Mouse (Mus musculus) kidney, postnatal 36 days (tissue): ENCODE results near the gene Irf6.

Experiments
- DNase-seq, 2 experiments: peaks; one replicate each; pipeline ENCODE4 v3.0.0; 2021 to 2022; ENCODE audit warnings: mixed read lengths in 2 of 2

The Irf6 gene

DNA sequence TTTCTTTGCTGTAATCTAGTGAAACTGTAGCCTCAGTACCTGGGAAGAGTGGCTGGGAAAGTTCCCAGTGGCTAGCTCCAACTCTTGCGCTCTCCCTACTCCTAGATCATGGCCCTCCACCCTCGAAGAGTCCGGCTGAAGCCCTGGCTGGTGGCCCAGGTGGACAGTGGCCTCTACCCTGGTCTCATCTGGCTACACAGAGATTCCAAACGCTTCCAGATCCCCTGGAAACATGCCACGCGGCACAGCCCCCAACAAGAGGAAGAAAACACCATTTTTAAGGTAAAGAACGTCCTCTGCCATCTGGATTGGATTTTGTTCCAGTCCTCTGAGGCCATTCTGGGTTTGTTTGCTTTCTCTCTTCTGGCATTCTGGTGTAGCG is 4.2 kb downstream of the Irf6 start:
- DNase-seq: peak; percentile 26 to 75

DNA sequence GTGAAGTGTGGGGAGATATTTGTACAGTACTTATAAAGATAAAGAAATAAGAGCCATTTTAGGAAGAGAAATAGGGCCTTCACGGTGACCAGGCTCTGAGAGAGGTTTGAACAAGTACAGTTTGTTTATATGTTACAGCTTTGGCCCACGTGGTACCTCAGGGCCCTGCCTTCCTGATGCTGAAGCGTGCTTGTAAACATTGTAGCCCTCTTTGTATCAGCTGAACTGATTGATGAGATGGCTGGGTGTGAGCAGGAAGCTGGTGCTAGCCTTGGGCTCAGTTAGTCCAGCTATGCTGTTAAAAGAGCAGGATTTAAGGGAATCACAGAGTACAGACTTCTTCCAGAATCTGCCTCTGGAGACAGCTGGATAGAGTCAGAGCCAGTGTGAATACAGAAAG is 6.3 kb downstream of the Irf6 start:
- DNase-seq: no peak

DNA sequence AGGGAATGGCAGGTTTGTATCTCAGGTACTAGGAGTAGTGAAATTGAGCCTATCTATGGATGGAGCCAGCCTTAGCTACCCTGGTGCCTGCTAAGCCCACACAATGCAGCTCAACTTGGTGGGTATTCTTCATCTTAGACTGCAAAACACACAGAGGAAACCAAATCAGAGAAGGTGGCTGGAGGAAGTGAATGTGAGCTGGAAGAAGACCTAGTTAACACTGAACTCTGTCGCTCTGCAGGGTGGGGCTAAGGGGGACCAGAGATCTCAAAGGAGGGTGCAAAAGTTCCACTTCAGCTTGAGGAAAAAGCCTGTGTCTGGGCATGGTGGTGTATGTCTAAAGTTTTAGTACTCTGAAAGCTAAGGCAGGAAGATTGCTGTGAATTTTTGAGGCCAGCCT is 6.7 kb downstream of the Irf6 start:
- no peak for DNase-seq

DNA sequence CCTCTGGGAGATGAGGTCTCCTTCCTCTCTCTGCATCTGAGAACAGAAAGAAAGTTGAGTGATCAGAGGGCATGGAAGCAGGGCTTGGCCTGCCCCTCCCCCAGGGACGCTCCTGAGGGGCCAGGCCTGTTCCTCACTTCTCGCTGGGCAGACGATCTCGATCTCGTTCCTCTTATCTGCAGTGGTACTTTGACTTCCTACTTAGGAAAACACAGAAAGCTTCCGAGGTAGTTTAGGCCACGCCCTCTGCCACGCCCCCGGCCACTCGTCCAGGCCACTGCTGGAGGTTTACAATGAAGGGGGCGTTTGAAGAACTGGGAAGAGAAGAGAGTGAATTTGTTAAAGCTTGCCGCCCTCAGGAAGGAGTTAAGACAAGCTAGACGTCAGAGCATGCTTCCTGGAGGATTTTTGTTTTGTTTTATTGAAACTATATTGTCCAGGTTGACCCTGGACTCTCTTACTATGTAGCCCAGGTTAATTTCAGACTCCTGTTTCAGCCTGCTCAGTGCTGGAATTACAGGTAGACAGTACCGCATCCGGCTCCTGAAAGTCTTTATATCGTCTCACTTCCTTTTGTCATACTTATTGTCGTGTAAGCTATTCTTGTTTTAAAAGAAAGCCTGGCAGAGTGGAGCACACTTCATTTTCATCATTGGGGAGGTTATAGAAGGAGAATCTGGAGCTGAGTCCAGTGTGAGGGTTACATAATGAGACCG is 7.6 kb downstream of the Irf6 start:
- peak; percentile 30 to 81 for DNase-seq

DNA sequence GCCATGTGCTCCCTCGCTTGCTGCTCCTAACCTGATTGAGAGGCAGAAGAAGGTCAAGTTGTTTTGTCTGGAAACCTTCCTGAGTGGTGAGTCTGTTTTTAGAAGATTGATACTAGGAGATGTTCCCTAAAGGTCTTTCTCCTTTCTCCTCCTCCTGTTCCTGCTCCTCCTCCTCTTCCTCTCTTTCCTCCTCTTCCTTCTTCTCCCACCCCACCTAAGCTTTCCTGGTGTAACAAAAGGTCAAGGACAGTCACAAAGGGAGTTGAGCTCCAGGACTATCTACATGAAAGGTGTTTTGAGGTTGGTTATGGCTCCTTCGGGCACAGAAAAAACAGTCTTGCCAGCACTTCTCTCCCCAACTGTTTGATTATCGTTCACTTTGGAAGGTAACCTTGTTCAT is 14.8 kb downstream of the Irf6 start, which contains the start of gene A130010J15Rik:
Gene A130010J15Rik (plus strand): TSS at position 301 of the 400 bp plus-strand sequence.
- no peak for DNase-seq

DNA sequence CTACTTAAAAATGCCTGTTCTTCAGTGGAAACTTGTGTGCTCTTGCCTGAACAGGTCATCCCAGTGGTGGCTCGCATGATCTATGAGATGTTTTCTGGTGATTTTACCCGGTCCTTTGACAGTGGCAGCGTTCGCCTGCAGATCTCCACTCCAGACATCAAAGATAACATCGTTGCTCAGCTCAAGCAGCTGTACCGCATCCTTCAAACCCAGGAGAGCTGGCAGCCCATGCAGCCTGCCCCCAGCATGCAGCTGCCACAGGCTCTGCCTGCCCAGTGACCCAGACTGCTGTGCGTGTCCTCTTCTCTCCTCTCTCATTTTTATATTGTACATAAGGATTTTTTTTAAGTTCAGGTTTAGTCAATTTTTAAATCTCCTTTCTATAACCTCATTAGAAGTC is 16.3 kb downstream of the Irf6 start:
- DNase-seq: no peak

DNA sequence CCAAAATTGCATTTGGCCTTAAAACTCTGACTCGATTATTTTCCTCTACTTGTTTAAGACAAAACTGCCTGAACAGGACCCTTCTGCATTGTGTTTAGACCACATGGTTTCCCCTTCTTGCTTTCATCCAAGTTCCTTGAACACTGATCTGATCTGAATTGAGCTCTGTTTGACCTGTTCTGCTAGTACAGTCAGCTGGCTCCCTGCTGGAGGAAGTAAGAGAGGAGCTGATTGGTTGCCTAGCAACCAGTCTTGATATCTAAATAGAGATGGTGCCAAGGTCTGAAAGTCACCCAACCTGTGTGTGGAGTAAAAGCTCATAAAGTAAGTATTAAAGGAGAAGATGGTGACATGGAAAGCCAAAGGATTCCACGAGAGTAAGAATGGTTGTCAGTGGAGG is 16.9 kb downstream of the Irf6 start:
- DNase-seq: peak in 1 of 2 experiments; percentile 46

DNA sequence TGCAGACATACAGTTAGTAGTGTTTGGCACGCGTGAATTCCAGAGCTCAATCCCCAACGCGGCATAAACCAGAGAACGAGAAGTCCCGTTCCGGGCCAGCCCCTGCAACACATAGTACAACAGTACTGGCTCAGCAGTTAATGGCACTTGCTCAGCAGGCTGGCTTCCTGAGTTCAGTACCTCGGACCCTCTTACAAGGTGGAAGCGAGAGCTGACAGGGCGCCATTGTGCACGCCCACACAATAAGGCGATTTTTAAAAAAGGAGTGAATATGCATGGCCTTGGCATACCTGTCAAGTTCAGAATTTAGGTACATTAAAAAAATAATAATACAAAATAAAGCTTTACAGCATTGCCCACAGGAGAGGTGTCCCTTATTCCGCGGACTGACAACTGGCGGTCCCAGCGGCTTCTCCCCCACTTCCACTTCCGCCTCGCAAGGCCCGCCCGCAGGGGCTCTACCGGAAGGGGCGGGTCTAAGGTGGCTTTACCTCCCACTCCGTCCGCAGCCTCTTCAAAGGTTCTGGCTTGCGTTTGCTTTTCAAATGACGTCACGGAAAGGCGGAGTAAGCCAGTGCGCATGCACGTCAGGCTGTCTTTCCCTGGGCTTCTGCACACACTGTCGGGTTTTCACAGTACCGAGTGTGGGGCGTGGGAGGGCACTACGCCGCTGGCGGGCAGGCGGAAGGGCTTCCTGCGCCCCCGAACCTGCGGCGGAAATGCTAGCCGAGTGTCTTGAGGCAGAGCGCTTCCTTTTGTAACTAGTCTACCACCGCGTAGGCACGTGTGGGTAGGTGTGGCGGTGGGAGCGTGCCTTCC is 20.3 kb downstream of the Irf6 start:
- DNase-seq: peak; percentile 97 to 98

DNA sequence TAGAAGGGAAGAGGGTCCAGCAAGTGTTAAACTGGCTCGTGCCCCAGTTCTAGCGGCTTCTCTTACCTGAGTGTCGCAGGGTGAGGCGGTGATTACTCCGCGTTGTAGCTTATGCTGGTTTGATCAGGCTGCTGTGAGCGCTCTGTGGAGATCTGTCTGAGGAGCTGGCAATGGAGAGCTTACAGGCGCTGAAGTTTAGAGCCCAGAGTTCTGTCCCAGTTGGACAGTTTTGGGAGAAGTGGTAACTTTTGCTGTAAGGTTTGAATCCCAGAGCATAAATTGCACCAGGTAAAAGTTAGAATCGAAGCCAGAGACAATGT is 20.9 kb downstream of the Irf6 start:
- no peak for DNase-seq

DNA sequence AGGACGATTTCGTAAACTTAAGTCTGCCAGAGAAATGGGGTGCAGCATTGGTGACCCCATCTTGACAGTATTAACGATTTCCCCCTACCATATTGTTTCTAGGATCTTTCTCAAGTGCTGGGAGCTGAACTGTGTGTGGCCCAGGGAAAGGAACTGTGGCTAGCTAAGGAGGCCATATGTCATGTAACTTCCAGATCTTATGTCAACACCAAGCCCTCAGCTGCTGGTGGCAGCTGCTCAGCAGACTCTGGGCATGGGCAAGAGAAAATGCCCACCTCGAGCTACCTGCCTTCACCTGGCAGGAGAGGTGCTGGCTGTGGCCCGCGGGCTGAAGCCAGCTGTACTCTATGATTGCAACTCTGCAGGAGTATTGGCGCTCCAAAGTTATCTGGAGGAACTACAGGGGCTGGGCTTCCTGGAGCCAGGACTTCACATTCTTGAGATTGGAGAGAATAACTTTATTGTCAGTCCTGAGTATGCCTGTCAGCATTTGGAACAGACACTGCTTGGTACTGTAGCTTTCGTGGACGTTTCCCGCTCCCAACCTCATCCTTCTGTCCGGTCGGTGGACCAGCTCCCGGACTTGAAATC is 21.3 kb downstream of the Irf6 start:
- DNase-seq: no peak

DNA sequence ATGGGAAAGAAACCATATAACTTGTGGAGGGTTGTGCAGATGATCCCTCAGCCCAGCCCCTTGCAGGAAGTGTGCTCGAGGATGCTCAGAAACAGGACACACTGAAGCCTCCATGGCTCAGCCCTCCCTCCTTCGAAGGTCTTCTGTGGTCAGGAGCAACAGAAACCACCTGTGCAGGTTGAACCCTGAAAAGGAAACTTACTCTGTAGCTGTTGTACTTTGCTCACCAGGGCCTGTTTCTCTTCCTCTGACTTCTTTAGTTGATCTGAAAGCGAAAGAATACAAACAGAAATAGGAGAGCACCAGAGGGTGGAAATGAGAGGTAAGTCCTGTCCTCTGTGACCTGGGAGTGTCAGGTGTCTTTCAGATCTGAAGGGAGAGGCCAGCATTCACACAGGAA is 28.2 kb downstream of the Irf6 start:
- DNase-seq: no peak

DNA sequence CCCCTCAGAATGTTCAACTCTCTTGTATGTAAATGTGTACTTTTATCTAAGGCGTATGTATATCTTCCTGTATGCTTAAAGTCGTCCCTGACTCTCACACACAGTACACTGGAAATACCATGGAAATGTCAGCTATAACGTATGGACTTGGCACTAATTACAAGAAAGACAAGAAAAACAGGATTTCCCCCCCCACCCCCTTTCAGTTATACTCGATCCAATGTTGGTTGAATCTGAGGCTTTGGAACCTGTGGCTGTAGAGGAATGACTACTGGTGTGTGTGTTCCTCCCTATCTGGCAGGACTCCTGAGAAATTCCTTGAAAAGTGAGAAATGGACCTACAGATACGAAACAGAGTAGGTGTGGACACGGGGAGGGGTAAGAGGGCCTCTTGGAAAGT is 35.3 kb downstream of the Irf6 start:
- DNase-seq: no peak

DNA sequence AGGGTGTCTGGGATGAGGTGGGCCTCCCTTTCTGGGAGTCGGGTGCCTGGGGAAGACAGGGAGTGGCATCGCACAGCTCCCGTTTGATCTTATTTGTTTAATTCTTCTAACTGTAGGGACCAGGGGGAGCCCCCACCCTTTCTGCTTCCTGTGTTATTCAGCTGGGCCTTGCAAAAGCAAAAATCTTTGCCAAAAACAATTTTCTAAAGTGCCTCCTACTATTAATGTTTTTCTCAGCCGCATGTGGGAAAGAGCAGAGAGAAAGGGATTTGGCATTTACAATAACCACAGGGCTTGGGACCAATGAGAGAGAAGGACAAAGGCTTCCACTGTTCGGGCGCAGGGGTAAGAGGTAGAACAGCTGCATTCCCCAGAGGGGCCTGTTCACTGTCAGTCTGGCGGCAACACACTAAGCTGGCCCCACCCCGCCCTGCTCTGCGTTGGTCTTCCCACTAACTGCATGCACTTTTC is 36.3 kb downstream of the Irf6 start:
- peak; percentile 38 to 46 for DNase-seq

DNA sequence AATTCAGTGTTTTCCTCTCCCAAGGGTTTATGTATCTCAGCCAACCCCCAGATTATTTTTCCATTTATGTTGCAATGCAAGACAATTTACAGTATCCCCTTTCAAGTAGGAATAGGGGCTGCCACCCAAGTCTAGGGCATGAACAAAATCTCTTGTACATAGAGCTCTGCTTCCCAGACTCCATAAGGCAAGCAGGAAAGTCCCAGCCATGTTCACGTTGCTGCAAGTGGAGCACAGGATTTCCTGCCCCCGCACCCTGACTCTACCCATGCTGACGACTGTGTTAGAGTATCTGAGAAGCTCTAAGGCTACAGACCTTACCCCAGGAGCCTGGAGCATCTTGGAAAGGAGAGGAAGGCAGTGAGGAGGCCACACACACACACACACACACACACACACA is 36.9 kb downstream of the Irf6 start:
- DNase-seq: no peak

DNA sequence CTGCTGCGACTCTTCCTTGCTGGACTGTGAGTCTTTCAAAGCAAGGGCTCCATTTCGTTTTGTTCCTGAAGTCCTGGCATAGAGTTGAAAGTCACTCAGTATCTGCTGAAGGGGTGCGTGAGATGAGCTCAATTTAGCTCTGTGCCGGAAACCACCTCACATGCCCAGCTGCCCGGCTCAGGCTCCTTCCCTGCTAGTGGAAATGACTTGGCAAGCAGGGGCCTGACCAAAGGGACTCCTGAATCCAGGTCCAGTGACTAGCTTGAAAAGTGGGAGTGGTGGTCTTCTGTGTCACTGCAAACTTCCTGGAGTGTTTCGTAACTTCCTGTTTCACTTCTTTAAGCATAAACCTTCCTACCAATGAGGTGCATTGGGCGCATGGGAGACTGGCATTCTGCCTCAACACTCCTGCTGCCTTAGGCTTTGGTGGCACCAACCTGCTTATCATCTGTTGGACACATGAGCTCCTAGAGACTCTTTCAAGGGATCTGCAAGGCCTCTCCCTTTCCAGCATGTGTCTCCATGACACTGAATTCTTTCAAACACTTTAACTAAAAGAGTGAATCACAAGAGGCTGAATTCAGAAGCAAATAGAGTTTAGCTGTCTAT is 38.9 kb downstream of the Irf6 start:
- DNase-seq: no peak

DNA sequence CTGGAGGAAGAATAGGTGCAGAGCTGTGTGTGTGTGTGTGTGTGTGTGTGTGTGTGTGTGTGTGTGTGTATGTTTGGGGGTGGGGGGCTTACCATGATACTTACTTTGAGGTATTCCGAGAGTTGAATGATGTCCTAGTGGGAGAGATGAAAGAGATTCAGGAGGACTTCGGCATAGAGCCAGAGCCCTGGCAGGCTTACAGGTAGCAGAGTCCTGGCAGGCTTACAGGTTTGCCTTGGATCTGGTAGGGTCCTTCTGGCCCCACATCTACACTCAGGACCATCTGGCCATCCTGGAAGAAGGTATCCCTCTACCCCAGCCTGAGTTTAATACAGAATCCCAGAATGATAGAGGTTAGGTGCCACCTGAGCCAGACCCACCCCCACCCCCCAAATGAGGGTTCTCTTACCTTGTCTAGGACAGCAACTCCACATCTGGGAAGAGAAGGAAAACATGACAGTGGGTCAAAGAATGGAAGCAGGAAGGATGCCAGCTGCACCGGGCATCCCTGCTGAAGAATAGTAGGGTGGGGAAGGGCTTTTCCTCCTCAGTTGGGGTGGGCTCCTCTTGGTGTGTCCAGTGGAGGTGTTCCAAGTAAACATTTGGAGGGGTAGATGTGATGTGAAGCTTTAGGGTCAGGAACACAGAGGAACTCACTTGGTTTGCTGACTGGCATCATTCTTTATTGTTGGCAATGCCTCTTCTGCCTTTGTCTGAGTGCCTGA is 41.7 kb downstream of the Irf6 start:
- no peak for DNase-seq

DNA sequence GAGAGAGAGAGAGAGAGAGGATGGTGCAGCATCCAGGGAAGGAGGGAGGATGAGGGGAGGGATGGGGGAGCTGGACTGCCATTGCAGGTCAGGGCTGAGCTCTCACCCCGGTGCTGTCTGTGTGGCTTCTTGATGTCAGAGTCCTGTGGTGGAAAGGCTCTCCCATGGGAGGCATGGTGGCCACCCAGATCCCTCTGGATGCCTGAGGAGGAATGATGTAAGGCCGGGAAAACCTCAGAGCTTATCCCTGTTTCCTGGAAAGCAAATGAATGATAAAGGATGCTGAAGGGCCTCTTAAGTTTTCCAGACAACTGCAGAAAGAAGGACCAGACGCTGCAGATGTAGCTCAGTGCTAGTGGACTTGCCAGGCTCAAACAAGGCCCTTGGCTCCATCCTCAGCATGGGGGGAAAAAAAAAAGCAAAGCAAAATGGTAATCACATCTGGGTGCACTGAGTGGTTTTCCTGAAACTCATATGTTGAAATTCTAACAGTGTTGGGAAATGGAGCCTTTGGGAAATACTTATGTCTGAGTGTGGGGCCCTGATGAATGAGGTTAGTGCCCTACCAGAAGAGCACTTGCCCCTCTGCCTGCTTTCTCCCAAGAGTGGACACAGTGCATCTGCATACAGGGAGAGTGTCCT is 42.4 kb downstream of the Irf6 start:
- no peak for DNase-seq

DNA sequence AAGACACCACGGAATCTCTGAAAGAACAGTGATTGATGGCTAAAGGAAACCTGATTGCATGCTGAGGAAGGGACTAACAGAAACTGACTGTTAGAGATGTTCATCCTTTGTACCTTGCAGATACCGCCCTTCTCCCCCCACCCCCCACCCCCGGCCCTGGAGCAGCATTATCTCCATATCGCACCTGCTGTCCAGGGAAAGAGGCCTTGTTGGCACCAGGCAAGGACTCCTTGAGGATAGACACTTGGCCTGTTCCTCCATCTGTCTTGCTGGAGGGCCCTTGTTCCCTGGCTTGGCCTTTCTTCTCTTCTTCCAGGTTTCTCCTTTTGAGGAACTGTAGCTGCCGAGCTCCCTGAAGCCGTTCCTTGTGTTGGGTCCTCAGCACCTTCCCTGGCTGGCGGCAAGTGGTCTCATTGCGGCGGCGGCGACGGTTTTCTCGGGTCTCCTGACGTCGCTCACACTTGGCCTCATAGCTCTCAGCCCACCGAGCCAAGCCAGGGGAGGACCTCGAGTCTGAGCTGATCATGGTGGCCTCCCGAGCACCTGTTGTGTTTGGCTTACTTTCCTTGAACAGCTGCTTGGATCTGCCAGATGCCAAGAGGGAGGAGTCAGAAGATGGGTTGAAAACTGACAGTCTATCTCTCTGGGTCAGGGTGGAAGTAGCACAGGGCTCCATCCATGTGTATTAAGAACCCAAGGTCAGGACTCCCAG is 44.7 kb downstream of the Irf6 start:
- no peak for DNase-seq

DNA sequence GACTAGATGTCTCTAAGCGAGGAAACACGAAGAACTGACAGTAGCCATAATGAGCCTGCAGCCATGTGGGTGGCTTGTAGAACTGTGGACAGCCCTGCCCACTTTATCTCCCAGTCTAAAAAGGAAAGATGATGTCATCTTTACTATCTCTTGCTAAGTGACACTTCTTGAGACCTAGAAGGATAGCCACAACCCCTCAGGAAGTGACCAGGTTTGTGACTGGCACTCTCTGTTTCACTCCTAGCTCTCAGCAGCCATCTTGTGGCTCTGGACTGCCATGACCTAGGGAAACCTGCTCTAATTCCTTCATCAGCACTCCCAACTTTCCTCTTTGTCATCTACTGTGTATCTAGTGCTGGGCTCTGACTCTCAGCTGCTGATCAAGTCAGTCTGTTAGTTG is 45.4 kb downstream of the Irf6 start:
- DNase-seq: peak in 1 of 2 experiments; percentile 21

DNA sequence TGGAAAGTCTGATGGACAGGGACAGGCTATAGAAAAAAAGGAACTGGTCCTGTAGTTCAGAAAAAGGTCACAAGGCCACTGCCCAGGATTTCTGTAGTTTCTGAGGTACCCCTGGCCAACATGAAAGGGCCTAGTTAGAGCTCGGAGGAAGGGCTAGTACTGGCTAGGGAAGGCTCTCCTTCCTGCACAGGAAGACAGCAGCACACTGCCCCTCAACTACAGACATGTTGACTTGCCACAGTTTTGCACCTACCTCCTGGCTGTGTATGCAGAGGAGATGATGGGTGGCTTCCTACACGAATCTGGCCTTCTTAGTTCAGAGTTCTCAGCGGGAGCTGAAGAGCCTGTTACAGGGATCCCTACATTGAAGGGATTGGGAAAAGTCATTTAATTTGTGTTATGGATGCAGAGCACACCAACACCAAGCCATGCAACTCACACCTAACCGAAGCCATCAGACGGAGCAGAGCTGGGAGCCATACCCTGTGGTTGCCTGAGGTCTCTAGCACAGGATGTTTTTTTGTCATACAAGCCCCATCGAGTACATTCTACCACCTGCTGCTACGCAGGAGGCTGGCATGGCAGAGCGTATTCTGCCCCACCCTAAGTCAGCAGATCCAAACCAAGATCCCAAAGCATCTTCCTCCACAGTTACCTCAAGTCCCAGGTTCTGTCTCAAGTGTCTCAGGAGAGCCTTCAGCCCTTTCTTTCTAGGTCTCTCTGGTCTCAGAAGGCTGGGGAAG is 47.9 kb downstream of the Irf6 start:
- DNase-seq: no peak

DNA sequence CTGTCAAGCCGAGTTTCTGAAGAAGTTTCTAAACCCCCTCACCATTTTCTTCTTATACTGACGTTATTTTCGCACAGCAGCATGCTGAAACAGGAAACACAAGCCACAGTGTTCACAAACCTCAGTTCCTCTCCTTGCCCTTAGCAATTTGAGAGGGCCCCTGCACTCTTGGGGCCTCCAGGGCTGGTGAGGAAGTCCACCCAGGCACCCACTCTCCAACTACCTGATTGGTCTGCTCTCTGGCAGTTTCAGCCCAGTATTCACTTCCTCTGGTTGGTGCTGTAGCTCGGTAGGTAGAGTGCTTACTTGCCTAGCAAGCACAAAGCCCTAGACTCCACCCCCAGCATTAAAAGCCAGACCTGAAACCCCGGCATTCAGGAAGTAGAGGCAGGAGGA is 48.5 kb downstream of the Irf6 start, which contains the start of gene Traf3ip3:
Gene Traf3ip3 (minus strand): TSS at position 321 of the 396 bp plus-strand sequence.
- peak in 1 of 2 experiments; percentile 23 for DNase-seq
